Mouse (Mus musculus): ENCODE measurements around the gene Pygm. TPM values are rescaled to one million over a fixed set of nuclear protein-coding genes. Genes with fewer than 3 reads are reported as not detected.

Pygm gene
- polyA plus RNA-seq, 1 experiment from 2014 or later = 2.7 TPM

DNA sequence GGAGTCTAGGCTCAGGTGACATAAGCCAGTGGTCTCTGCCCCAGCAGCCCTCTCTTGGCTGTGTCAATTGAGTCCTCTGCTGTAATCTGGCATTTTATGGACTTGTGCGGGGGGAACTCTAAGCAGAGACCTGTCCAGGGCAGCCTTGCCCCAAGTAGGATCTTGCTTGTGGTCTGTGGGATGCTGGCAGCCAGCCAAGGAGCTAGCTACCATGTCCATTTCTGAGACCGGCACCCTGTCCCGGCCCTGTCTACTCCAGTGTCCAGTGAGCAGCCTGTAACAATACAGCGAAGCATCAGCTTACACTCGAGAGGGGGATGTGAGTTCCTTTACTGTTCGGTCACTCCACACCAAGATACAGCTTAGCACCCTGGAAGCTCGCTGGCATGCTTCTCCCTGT lies 30.2 kb upstream of the Pygm start:
- no peaks in the 10 kb centered on the region for H3K9me3 ChIP-seq (replicated peaks)
- H3K27me3 ChIP-seq = no peaks in the 10 kb centered on the region
- no peak overlapping the region for H3K4me3 ChIP-seq (replicated peaks)
- WGBS (ENCODE audit: insufficient replicate concordance) = 81% methylated on average over 7 of the region's 7 CpGs
- no peak overlapping the region for H3K27ac ChIP-seq
- no peak overlapping the region for H3K4me2 ChIP-seq
- DNase-seq = no peak
- H3K36me3 ChIP-seq = peaks cover 19% of the 10 kb centered on the region
- no peak overlapping the region for H3K9ac ChIP-seq
- no peak for ATAC-seq (ENCODE audit: low read depth)
- peaks cover 22% of the 10 kb centered on the region for H3K4me1 ChIP-seq (replicated peaks)

DNA sequence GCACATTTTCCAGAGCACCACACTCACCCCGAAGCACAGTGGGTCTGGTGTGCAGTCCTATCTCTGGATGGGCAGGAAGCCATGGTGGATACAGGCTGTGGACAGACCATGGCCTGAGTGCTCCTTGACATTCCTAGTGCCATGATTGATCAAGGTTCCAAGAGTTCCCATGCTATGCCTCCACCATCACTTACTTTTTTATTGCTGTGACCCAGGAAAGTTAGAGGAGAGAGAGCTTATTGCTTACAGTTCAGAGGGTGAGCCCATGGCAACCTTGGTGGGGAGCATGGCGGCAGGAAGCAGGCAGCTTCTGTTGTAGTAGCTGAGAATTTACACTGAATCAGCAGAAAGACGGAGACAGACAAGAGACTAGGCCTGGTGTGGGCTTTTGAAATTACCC lies 22.9 kb upstream of the Pygm start:
- DNase-seq = no peak
- H3K27ac ChIP-seq = no peak overlapping the region
- no peak overlapping the region for H3K4me2 ChIP-seq
- WGBS (ENCODE audit: insufficient replicate concordance) = 78% methylated on average over 3 of the region's 3 CpGs
- peaks cover 23% of the 10 kb centered on the region for H3K36me3 ChIP-seq
- no peak overlapping the region for H3K9ac ChIP-seq
- H3K27me3 ChIP-seq = no peaks in the 10 kb centered on the region
- H3K4me1 ChIP-seq (replicated peaks) = peaks cover 28% of the 10 kb centered on the region
- ATAC-seq (ENCODE audit: low read depth) = no peak
- H3K9me3 ChIP-seq (replicated peaks) = no peaks in the 10 kb centered on the region
- no peak overlapping the region for H3K4me3 ChIP-seq (replicated peaks)

DNA sequence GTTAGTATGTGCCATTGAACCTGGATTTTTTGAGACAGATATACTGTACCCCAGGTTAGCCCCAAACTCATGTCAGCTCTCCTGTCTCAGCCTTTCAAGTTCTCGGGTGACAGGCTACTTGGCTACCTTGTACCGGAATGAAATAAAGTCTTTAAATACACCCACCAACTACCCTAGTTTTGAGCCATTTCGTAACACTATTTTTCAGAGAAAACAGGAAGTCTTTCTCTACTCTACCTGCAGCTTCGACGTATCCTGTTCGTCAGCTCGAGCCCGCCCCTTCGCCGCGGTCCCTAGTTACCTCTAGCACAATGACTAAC lies 21.1 kb upstream of the Pygm start:
- peaks cover 41% of the 10 kb centered on the region for H3K36me3 ChIP-seq
- H3K4me1 ChIP-seq (replicated peaks) = peaks cover 39% of the 10 kb centered on the region
- peak overlapping the region; percentile 98 for H3K4me3 ChIP-seq (replicated peaks)
- no peak for ATAC-seq (ENCODE audit: low read depth)
- no peaks in the 10 kb centered on the region for H3K27me3 ChIP-seq
- peak overlapping the region; percentile 74 for H3K9ac ChIP-seq
- H3K9me3 ChIP-seq (replicated peaks) = no peaks in the 10 kb centered on the region
- under 1% methylated on average over 11 of the region's 11 CpGs for WGBS (ENCODE audit: insufficient replicate concordance)
- peak overlapping the region; percentile 74 for H3K4me2 ChIP-seq
- no peak for DNase-seq
- H3K27ac ChIP-seq = peak overlapping the region; percentile 71

DNA sequence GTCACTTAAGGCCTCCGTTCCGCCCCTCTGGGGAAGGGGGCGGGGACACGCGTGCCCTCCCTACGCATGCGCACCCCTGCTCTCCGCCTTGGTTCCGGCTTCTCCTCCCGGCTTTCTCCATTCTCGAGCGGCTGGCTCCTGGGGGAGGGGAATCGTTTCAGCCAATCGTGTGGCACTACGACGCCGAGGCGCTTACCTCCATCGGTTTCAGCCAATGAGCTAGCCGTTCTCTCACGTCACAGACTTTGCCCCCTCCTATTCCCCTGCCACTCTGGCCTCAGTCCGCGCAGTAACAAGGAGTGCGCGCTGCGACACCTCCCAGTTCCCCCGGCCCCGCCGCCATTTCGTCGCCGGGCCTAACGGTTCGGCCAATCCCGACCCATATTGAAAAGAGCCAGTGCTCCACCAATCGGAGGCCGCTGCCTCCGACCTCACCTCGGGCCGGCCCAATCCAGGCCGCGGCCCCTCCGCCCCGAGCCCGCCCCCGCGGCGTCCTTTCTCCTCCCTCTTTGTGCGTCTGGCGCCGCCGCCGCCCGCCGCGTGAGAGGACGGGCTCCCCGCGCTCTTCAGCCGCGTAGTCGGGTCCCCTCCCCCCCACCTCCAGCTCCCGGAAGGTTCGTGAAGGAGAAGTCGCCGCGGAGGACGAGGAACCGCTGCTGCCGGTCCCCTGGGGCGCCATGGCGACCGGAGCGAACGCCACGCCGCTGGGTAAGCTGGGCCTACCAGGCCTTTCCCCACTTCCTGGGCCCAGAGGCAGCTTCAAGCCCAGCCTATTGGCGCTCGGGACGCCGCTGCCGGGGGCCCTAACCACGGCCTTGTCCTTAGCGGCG lies 20.6 kb upstream of the Pygm start, which contains the start of gene Sf1:
Gene Sf1, plus strand, starts transcription at position 280 of the 830 bp plus-strand sequence.
- H3K9ac ChIP-seq = peak within 1 kb of the TSS; percentile 99
- peaks cover 41% of the 10 kb centered on the region for H3K4me1 ChIP-seq (replicated peaks)
- peak within 1 kb of the TSS; percentile 87 for H3K4me2 ChIP-seq
- peak within 1 kb of the TSS; percentile 98 for H3K4me3 ChIP-seq (replicated peaks)
- H3K27me3 ChIP-seq = no peaks in the 10 kb centered on the region
- under 1% methylated on average over 84 of the region's 85 CpGs for whole genome bisulfite sequencing (ENCODE audit: insufficient replicate concordance)
- ATAC-seq (ENCODE audit: low read depth) = peak; percentile 92
- H3K9me3 ChIP-seq (replicated peaks) = no peaks in the 10 kb centered on the region
- H3K36me3 ChIP-seq = peaks cover 46% of the 10 kb centered on the region
- peak within 1 kb of the TSS; percentile 97 for H3K27ac ChIP-seq
- peak; percentile 100 for DNase-seq

DNA sequence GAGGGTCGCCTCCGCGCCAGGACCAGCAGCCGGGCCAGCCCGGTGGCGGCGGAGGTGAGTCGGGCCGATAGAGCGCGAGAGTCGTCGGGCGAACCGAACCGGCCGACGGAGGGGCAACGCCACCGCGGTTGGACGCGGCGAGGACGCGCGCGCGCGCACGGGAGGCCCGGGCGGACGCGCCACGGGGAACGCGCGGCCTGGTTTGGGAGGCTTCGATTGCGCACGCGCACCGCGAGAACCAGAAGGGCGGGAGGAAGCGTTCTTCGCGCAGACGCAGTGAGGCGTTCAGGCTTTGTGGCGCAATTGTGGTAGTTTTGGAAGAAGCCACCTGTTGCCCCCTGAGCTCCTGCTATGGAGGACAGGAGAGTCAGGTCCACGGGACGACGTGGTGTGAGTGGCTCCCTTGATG lies 19.9 kb upstream of the Pygm start:
- Histone ChIP-seq H3K4me3 (replicated peaks) (peak overlapping the region; percentile 98), H3K9ac (peak overlapping the region; percentile 99), H3K9me3 (replicated peaks) (no peaks in the 10 kb centered on the region), H3K4me2 (peak overlapping the region; percentile 87), H3K4me1 (replicated peaks) (peaks cover 44% of the 10 kb centered on the region), H3K27ac (peak overlapping the region; percentile 97), H3K36me3 (peaks cover 53% of the 10 kb centered on the region), H3K27me3 (no peaks in the 10 kb centered on the region)
- no peak for ATAC-seq (ENCODE audit: low read depth)
- peak; percentile 87 for DNase-seq
- WGBS (ENCODE audit: insufficient replicate concordance) = 0% methylated on average over 55 of the region's 55 CpGs

DNA sequence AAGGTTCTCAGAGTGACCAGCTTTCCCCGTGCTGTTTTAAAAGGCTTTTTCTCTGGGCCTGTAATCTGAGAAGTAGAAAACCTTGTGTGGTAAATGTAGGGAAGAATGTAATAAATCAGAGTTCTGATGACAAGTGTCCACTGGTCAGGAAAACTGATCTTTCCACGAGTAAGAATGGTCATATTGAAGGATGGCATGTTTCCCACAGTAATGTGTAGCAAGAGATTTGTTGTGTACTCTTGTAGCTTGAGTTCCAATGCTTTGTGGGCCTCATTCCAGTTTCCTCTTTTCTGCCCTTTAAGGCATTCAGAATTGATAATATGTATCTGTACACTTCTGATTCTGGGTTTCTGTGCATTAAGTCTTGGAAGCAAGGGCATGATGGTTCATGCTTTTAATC lies 19.4 kb upstream of the Pygm start:
- 0% methylated on average over 2 of the region's 2 CpGs for WGBS (ENCODE audit: insufficient replicate concordance)
- DNase-seq = no peak
- H3K9me3 ChIP-seq (replicated peaks) = no peaks in the 10 kb centered on the region
- H3K9ac ChIP-seq = peak overlapping the region; percentile 99
- peaks cover 44% of the 10 kb centered on the region for H3K4me1 ChIP-seq (replicated peaks)
- H3K27me3 ChIP-seq = no peaks in the 10 kb centered on the region
- ATAC-seq (ENCODE audit: low read depth) = no peak
- H3K27ac ChIP-seq = peak overlapping the region; percentile 97
- peaks cover 57% of the 10 kb centered on the region for H3K36me3 ChIP-seq
- peak overlapping the region; percentile 87 for H3K4me2 ChIP-seq
- H3K4me3 ChIP-seq (replicated peaks) = peak overlapping the region; percentile 98

DNA sequence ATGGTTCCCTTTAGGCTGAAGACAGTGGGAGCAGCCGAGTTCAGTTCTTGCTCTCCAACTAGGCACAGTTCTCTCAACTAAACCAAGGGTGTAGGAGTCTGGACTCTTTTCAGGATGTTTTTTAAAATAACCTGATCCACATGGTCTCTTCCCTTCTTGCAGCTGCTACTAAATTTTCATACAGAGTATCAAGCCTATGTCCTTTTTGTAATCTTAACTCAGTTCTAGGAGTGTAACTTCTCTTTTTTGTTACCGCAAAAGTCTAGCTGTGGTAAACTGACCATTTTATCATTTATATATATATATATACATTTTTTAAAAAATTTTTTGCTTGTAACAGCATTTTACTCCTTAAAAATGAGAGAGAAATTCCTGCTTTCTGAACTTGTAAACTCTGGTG lies 14.0 kb upstream of the Pygm start:
- 86% methylated on average over 2 of the region's 2 CpGs for WGBS (ENCODE audit: insufficient replicate concordance)
- Histone ChIP-seq H3K27me3 (no peaks in the 10 kb centered on the region), H3K4me2 (no peak overlapping the region), H3K9me3 (replicated peaks) (no peaks in the 10 kb centered on the region), H3K36me3 (peaks cover 99% of the 10 kb centered on the region), H3K4me1 (replicated peaks) (peaks cover 30% of the 10 kb centered on the region), H3K4me3 (replicated peaks) (no peak overlapping the region), H3K27ac (no peak overlapping the region), H3K9ac (no peak overlapping the region)
- no peak for ATAC-seq (ENCODE audit: low read depth)
- DNase-seq = no peak

DNA sequence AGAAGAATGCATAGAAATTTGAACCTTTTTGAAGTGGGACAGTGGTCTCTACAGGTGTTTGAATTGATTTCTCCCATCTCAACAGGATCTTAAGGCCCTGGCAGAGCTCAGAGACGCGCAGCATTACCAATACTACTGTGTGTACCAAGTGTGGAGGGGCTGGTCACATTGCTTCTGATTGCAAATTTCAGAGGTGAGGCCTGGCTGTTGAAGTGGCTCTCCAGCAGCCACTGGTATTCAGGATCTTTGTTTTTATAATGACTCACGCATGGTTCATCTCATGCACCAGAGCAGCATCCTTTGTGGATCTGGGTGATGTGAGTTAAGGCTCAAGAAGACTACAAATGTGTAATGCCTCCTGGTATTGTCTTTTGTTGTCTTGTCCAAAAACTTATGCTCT lies 11.8 kb upstream of the Pygm start:
- Histone ChIP-seq H3K4me1 (replicated peaks) (peaks cover 11% of the 10 kb centered on the region; the same call in 1 of the 2 replicates), H3K4me2 (no peak overlapping the region), H3K9me3 (replicated peaks) (no peaks in the 10 kb centered on the region), H3K9ac (no peak overlapping the region), H3K27me3 (no peaks in the 10 kb centered on the region), H3K36me3 (peaks cover 99% of the 10 kb centered on the region), H3K27ac (no peak overlapping the region), H3K4me3 (replicated peaks) (no peak overlapping the region)
- ATAC-seq (ENCODE audit: low read depth) (no peak), DNase-seq (no peak)
- WGBS (ENCODE audit: insufficient replicate concordance) = 90% methylated on average over 3 of the region's 3 CpGs

DNA sequence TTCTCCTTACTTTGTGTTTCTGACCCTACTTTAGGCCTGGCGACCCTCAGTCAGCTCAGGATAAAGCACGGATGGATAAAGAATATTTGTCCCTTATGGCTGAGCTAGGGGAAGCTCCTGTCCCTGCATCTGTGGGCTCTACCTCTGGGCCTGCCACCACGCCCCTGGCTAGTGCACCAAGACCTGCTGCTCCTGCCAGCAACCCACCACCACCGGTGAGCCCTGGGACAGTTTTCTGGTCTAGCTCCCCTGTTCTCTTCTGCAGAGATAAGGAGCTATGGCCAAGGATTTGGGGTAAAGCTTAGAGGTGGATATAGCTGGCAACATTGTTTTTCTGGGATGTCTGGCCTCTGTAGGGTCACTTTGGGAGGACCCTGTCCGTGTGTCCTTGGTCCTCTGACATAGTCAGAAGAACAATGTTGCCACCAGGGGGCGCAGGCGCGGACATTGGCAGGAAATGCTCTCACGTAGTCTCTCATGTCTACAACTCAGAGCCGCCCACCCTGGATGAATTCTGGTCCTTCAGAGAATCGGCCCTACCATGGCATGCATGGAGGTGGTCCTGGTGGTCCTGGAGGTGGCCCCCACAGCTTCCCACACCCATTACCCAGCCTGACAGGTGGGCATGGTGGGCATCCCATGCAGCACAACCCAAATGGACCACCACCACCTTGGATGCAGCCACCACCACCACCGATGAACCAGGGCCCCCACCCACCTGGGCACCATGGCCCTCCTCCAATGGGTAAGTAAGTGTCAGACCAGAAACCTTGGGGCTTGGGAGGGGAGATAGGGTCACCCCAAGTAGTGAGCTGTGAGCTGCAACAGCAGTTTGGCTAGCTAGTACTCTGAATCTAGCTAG lies 10.4 kb upstream of the Pygm start:
- peaks cover 7% of the 10 kb centered on the region; the same call in 1 of the 2 replicates for H3K4me1 ChIP-seq (replicated peaks)
- DNase-seq (peak; percentile 54), ATAC-seq (ENCODE audit: low read depth) (peak; percentile 32; the same call in 1 of the 2 replicates)
- no peaks in the 10 kb centered on the region for H3K9me3 ChIP-seq (replicated peaks)
- H3K27ac ChIP-seq = no peak overlapping the region
- H3K4me2 ChIP-seq = no peak overlapping the region
- no peak overlapping the region for H3K9ac ChIP-seq
- no peaks in the 10 kb centered on the region for H3K27me3 ChIP-seq
- WGBS (ENCODE audit: insufficient replicate concordance) = 57% methylated on average over 12 of the region's 12 CpGs
- peaks cover 99% of the 10 kb centered on the region for H3K36me3 ChIP-seq
- H3K4me3 ChIP-seq (replicated peaks) = no peak overlapping the region

DNA sequence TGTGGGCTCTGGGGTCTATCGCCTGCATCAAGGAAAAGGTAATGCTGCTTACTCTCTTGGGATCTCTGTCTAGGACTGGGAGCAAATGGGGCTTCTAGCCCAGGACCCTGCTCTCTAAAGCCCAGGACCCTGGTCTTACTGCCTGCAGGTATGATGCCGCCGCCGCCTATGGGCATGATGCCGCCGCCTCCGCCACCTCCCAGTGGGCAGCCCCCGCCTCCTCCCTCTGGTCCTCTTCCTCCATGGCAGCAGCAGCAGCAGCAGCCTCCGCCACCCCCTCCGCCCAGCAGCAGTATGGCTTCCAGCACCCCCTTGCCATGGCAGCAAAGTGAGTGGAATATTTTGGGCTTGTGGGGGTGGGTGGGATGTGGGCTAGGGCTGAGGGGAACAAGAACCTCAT lies 9.6 kb upstream of the Pygm start:
- Histone ChIP-seq H3K4me1 (replicated peaks) (peaks cover 5% of the 10 kb centered on the region; the same call in 1 of the 2 replicates), H3K27ac (no peak overlapping the region), H3K4me2 (no peak overlapping the region), H3K9ac (no peak overlapping the region), H3K4me3 (replicated peaks) (no peak overlapping the region), H3K9me3 (replicated peaks) (no peaks in the 10 kb centered on the region), H3K27me3 (no peaks in the 10 kb centered on the region), H3K36me3 (peaks cover 100% of the 10 kb centered on the region)
- ATAC-seq (ENCODE audit: low read depth) (no peak), DNase-seq (no peak)
- 94% methylated on average over 10 of the region's 10 CpGs for WGBS (ENCODE audit: insufficient replicate concordance)

DNA sequence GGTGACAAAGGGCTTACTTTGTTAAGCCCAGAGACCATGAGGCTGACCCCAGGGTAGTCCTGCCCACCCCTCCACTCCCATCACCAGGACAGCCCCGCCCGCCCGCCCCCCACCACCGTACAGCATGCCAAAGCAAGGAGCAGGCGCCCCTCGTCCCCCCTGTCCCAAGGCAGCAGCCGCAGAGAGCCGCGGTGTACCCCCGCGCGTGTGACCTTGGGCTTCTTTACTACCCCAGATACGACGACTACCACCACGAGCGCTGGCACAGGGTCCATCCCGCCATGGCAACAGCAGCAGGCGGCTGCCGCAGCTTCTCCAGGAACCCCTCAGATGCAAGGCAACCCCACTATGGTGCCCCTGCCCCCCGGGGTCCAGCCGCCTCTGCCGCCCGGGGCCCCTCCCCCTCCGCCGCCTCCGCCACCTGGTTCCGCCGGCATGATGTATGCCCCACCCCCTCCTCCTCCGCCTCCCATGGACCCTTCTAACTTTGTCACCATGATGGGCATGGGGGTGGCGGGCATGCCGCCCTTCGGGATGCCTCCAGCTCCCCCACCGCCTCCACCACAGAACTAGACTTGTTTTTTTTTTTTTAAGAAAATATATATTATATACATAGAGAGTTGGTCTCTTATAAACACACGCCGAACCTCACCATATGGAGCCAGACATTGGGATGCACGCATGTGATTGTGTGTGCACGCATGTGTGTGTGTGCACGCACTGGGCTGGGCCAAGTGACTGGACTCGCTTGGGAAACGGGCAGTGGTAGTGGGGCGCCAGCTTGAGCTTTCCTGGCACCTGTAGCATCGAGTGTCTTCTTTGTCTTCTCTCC lies 8.6 kb upstream of the Pygm start:
- Histone ChIP-seq H3K4me1 (replicated peaks) (peaks cover 5% of the 10 kb centered on the region; the same call in 1 of the 2 replicates), H3K9me3 (replicated peaks) (no peaks in the 10 kb centered on the region), H3K36me3 (peaks cover 93% of the 10 kb centered on the region), H3K27me3 (no peaks in the 10 kb centered on the region), H3K4me3 (replicated peaks) (no peak overlapping the region), H3K4me2 (no peak overlapping the region), H3K27ac (no peak overlapping the region), H3K9ac (no peak overlapping the region)
- DNase-seq = no peak
- no peak for ATAC-seq (ENCODE audit: low read depth)
- WGBS (ENCODE audit: insufficient replicate concordance) = 92% methylated on average over 42 of the region's 42 CpGs
